Mouse (Mus musculus): ENCODE data around the gene Prickle3.

Prickle3 gene

DNA sequence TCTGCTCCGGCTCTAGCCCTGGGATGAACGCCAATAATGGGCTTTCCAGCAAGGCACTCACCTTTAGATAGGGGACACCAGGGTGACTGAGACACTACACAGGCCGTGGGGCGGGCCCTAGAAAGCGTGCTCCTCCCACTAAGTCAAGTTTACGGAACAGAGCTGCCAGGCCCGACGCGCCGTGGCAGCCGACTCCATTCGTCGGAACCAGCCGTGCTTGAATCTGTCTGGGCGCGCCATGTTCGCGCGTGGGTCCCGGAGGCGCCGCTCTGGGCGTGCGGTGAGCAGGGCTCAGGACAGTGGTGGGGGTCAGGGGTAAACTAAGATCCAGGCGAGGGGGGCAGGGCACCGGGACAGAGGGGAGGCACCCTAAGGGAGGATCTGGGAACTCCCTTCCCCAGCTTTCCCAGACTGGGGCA, at the start of gene Prickle3:
Gene Prickle3 (plus strand): TSS at position 40 of the 419 bp plus-strand sequence.
- peak; percentile 30 for DNase-seq (ENCODE audit: low spot score)

DNA sequence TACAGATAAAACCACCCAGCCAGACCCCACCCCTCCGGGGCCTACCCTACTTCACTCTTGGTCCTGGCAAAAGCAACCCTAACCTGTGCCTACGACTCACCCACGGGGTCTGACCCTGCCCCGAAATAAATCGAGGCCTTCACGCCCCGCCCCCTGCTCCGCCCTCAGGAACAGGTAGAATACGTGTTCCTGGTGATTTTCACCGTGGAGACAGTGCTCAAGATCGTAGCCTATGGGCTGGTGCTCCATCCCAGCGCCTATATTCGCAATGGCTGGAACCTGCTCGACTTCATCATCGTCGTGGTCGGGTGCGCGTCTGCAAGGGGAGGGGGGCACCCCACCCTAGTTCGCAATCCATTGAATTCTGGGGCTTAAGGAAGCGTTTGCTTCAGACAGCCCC, 47.0 kb upstream of the Prickle3 start:
- no peak for DNase-seq (ENCODE audit: low spot score)

DNA sequence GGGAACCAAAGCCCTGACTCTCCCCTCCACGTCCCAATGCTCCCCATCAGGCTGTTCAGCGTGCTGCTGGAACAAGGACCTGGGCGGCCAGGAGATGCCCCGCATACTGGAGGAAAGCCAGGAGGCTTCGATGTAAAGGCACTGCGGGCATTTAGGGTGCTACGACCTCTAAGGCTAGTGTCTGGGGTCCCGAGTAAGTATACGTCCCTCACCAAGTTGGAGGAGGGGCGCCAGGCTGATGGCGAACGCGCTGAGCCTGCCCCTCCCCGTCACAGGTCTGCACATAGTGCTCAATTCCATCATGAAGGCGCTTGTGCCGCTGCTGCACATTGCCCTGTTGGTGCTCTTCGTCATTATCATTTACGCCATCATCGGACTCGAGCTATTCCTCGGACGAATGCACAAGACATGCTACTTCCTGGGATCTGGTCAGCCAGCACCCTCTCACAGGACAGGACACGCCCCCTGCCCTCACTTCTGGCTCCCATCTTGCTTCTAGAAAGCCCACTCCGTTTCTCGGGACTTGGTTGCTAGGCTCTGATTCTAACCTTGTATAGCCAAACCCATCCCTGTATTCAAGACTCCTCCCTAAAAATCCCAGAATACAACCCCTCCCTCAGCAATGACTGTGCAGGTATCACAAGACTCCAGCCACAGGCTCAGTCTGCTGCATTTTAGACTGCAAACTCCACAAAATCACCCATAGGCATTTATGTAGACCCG, 46.4 kb upstream of the Prickle3 start:
- peak; percentile 8 for DNase-seq (ENCODE audit: low spot score)

DNA sequence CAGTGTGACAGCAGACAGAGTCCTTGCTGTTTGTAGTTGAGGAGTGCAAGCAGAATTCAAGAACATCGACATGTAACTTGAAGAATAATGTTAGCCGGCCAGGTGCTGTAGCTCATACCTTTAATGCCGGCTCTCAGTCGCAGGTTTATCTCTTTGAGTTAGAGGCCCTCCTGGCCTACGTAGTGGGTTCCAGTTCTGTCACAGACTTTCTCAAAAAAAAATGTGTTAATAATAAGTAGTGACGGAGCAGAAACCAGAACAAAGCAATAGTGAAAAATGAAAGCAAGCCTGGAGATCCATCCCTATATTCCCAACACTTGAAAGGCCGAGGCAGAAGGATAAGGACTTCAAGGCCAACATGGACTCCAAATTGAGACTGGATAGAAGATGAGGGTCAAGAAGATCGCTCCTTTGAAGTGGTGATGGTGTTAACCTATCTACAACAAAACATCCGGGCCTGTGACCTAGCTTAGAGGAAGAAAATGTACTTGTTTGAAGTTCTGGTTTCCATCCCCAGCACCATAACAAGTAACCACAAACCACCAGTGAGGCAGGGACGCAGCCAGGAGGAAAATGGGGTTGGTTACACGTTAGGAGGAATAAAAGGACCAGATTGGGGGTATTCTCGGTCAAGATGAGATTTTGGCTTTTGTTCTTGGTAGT, 39.0 kb upstream of the Prickle3 start:
- DNase-seq (ENCODE audit: low spot score) = no peak

DNA sequence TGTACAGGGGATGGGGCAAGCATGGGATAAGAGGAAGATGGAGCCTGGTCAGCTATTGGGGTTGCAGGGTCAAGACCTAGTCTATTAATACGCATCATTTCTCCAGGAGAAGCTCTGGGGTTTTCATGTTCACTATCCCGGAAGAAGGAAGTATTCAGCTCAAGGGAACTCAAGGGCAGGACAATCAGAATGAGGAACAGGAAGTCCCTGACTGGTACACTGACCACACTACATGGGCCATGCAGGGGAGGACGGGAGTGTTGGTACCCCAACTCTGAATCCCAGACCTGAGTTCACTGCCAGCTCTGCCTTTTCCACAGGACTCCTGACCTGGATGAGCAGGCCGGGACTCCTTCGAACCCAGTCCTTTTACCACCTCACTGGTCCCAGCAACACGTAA, 24.5 kb upstream of the Prickle3 start:
- DNase-seq (ENCODE audit: low spot score) = no peak

DNA sequence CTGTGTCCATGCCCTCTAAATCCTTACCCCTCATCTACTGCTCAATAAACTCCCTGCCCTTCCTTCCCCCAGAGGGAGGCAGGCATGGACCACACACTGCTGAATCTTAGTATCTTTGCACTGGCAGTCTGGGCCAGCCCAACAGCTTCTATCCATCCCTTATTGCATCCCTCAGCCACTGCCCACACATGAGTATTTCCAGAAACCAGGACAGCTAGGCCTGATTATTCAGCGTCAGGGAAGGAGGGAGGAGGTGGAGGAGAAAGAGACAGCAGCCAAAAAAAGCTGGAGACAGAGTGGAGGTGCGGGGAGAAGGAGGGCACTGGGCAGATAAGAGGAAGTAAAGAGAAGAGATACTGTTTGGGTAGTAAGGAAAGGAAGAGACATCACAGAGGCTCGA, 22.0 kb upstream of the Prickle3 start:
- DNase-seq (ENCODE audit: low spot score) = no peak

DNA sequence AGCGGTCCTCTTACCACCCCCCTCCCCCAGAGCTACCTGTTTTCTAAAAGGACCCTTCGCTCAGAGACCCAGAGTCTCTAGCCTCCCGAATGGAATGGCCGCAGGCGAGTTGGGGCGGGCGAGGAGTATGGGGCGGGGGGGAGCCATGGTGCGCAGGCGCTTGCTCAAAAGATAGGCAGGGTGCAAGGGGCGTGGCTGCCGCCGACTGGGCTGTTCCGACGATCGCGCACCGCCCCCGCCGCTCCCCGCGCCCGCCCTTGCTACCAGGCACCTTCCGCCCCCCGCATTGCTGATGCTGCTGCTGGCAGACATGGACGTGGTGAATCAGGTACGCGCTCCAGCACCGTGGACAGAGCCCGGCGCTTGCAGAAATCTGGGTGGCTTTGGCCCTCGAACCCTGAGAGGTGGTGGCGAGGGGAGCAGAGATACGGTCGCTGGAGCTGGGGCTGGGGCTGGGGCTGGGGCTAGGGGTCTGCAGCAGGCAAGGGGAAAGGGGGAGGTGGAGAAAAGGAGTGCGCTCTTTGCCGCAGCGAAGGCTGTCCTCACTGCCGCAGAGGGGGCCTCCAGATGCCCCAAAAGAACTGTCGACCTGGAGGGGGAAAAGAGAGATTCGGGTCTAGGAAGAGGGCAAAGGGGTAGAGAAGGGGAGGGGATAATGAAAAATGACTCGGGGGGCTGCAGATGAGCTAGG, 18.5 kb upstream of the Prickle3 start, which contains the start of gene Syp:
Gene Syp (plus strand): TSS at position 71 of the 691 bp plus-strand sequence.
- DNase-seq (ENCODE audit: low spot score) = peak; percentile 87

DNA sequence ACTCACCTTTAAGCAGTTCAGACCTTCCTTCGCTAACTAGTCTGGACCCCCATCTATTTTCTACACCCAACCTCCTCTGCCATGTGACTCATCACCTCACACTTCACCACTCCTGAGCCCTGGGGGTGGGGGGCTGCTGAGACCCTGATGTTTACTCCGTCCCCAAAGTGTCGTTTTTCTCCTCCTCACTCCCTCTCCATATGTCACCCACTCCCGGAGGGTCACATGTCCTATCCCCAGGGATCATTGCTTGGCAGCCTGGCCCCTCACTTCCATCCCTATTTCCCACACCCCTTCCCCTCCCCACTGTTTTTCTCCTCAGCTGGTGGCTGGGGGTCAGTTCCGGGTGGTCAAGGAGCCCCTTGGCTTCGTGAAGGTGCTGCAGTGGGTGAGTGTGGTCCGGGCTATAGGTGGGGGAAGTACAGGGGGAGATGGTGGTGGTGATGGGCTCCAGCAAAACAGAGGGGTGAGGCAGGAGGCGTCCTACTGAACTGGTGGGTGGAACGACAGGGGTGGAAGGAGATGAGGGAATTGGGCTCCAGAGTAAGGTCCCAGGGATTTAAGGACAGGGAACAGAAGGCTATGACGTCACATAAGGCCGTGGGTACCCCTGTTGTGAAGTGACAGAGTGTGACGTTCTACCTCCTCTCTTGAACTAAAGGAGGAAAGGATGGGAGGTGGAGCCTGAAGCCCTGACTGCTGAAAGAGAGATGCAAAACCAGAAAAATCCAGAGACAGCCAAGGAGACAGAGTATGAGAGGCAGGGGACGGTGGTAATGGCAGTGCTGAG, 17.3 kb upstream of the Prickle3 start:
- no peak for DNase-seq (ENCODE audit: low spot score)

DNA sequence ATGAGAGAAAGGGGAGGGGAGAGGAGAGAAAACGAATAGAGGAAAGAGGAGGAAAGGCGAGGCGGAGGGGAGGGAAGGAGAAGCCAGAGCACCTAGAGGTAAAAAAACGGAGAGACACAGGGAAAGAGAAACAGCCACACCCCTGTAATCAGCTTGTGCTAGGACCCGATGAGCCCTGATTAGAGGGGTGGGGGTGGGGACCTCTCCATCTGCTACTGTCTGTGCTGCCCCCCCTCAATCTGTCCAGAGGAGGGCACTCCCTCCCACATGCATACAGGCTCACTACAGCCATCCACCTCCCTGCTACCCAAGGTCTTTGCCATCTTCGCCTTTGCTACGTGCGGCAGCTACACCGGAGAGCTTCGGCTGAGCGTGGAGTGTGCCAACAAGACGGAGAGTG, 16.3 kb upstream of the Prickle3 start:
- no peak for DNase-seq (ENCODE audit: low spot score)

DNA sequence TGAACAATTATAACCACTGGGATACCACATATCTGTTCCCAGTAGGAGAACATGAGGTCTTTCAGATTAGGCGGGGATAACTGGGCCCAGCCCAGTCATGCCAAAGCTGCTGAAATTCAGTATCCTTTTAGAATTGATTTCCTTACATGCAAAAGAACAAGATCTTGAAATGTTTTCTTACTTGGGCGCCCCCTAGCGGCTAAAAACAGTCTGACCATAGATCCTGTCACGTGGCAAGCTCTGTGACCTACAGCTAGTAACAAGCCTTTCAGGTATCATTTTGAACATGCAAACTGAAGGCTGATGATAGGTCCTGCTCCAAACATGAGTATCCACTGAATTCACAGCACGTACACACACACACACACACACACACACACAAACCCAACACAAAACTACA, 11.7 kb upstream of the Prickle3 start:
- peak; percentile 68 for DNase-seq (ENCODE audit: low spot score)

DNA sequence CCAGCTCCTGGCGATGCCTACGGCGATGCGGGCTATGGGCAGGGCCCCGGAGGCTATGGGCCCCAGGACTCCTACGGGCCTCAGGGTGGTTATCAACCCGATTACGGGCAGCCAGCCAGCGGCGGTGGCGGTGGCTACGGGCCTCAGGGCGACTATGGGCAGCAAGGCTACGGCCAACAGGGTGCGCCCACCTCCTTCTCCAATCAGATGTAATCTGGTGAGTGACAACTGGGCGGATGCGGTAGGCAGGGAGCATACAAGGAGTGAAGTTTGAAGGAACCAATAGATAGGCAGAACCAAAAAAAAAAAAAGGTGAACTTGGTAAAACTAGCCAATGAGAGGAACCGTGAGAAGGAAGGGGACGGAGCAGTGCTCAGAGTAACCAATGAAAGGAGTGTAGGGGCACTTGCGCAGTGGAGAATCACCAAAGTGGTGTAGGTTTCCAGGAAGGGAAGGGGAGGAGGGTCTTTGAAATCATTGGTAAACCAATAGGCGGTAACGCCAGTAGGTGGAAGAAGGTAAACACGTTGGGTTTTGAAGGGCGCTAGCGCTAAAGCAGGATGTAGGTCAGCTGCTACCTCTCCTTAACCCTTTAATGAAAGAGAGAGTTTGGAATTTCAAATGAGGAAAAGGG, 8.3 kb upstream of the Prickle3 start:
- DNase-seq (ENCODE audit: low spot score) = peak; percentile 90

DNA sequence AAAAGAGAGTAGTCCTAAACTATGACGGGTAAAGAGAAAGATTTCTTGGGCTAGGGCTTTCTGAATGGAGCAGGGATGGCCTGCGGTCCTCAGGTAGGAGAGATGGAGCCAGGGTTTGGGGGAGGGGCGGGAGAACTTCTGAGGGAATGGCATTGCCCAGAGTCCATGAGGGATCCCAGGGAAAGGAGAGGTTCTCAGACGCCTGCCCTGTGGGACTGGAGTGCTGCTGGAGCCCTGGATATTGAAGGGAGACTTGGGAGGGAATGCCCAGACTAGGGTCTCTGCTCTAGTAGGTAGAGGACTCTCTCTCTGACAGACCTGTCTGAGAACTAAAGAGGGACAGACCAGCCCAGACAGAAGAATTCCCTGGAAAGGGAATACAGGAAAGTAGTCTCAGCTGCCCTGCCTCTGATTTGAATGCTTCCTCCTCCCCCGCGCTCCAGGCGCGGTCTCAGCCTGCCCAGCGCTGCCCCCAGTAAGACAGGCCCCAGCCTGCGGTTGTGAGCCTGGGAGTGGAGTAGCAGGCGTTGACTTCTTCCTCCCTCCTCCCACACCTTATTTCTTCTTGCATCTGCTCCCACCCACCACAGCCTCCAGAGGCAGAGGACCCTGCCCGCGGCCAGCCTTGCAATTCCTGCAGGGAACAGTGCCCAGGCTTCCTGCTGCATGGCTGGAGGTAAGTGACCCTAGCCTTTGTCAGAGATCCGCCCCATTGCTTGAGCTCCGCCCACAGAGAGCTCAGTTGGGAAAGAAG, 1.1 kb downstream of the Prickle3 start:
- DNase-seq (ENCODE audit: low spot score) = peak; percentile 72

DNA sequence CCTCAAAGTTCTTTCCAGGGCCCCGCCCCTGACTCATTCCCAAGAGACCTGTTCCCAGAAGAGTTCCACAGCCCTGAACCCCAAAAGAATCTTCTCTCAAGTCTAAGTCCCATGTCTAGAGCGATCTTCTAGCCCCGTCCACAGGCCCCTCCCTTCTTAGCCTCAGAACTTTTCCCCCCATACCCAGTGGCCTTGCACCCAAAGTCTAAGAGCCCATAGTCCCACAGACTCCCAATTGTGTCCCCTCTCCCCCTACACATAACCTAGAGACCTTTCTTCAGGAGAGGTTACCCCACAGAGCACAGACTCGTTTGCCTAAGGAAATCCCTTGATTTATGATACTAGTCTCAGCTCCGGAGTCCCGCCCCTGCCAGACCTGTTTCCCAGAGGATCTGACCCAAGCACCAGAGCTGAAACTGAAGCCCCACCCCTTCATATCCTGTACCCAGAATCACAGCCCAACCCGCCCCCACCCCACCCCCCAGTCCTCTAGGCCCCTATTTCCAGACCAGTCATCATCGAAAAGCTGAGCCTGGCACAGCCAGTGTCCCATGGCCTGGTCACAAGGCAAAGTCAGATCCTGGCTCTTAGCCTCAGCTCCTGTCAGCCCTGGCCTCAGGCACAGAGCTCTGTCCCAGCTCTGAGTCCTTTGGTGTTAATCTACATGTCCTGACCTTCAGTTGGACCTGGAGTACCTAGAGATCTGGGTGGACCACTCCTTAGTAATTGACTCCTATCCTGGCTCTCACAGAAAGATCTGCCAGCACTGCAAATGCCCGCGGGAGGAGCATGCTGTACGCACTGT, 1.9 kb downstream of the Prickle3 start:
- DNase-seq (ENCODE audit: low spot score) = no peak

DNA sequence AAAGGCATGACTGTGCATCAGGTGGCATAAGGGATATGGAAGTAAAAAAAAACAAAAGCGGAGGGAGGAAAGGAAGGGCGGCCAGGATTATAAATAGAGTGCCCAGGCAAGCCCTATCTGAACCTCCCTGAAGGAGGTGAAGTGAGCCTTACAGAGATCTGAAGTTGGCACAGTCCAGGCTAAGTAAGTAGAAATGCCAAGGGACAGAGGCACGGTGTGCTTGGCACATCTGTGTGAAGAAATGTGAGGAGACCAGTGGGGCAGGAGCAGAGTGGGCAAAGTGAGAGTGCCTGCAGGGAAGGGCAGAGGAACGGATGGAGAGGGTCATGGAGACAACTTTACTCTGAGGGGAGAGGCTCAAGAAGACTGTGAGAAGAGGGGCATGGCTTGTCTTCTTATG, 4.0 kb downstream of the Prickle3 start:
- no peak for DNase-seq (ENCODE audit: low spot score)

DNA sequence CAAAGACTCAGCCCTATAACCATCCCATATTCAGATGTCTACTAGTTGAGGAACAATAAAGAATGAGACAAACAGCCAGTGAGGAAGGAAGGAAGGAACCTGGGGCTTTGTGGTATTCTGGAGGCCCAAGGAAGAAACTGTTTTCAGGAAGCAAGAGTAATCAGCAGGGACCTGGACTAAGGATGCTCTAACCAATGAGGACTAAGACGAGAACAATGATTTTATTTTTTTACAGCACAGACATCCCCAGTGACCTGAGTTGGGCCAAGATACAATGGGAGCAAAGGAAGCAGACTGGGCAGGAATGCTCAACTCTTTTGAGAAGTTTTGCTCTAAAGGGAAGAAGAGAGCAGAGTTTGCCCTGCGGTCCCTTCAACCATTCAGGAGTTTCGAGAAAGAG, 5.9 kb downstream of the Prickle3 start:
- DNase-seq (ENCODE audit: low spot score) = no peak

DNA sequence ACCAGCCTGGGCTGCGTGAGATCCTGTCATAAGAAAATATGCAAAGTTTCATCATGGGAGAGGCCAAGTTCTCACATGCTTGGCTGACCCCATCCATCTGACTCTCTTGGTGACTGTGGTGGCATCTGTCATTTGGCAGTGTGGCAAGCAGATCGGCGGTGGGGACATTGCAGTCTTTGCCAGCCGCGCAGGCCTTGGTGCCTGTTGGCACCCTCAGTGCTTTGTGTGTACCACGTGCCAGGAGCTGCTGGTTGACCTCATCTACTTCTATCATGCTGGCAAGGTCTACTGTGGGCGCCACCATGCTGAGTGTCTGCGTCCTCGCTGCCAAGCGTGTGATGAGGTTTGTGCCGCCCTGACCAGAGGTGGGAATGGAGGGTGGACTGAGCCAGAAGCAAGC, 7.7 kb downstream of the Prickle3 start:
- no peak for DNase-seq (ENCODE audit: low spot score)

DNA sequence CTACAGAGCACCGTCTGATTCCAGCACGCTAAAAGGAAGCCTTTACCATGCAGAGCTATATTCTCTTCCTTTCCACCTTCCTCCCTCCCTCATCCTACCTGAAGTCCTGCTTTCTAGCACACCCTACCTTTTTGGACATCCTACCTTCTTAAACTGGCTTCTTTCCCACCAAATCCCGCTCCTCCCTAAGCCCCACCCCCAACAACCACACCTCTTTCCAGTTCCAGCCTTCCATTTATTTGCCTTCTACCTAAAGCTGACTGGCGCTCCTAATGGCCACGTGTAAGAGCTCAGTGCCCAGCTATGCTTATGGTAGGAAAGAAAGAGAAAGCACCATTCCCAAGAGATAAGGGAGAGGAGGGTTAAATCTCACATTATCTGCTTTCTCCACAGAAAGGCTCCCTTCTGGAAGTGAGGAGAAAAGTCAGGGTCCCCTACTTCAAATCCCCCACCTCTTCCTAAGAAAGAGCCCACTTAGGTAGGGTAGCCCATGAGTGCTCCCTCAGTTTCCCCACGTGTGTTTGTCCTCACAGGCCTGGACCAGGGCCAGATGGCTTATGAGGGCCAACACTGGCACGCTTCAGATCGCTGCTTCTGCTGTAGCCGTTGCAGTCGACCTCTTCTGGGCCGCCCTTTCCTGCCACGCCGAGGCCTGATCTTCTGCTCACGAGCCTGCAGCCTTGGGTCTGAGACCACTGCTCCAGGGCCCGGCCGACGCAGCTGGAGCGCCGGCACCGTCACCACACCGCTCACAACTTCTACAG, 8.9 kb downstream of the Prickle3 start:
- DNase-seq (ENCODE audit: low spot score) = no peak

DNA sequence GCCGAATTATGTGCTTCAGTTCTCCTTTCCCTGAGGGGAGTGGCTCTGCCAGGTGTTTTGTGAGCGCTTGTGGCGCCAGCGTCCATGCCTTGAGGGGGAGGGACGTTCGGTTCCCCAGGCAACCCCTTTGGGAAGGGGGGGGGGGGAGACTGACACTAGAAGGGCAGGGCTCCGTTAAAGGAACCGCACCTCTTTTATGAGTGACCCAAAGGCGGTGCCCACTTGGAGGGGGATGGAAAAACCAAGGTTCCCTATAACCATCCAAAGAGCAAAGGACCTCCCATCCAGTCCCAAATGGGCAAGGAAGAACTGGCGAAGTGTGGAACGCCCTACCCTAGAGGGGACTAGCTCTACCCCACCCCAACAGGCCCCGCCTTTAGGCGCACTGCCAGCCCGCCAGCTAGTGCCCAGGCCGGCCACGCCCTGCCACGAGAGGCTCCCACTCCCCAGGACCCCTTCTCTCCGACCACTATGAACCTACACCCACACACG, 13.4 kb downstream of the Prickle3 start:
- DNase-seq (ENCODE audit: low spot score) = peak; percentile 48

DNA sequence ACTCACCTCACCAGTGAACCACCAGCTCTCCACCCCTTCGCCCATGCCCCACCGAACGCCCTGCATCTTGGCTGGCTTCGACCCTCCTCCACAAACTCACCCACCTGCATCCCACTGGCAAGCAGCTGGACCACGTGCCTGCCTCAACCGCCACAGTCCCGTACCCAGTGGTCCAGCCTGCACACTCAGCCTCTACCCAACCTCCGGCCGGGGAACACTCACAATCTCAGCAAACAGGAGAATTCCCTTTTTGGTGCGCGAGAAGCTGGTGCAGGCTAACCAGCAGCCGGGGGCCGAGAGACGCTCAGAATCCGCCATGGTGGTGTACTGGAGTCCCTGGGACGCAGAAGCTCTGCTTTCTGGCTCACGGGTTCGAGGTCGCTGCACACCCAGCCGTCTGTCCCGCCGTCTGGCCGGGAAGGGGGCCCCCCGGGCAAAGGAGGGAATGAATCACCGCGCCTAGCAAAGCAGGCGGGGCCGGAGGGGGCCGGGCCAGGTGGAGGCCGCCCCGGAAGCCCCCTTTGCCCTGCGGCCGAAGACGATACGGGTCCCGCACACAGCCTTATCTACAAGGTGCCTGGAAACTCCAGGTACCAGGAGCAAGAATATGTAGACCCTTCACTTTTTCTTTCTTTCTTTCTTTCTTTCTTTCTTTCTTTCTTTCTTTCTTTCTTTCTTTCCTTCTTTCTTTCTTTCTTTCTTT, 14.0 kb downstream of the Prickle3 start, which contains the start of gene Plp2:
Gene Plp2 (minus strand): TSS at position 470 of the 703 bp plus-strand sequence.
- DNase-seq (ENCODE audit: low spot score) = peak; percentile 26
